Mouse (Mus musculus) 3134 (cell line): ENCODE measurements around the gene Blzf1.

Experiments
- DNase-seq: peaks from one replicate; pipeline ENCODE4 v3.0.0-alpha.2; 2011; ENCODE audit warnings: low spot score; ENCODE audit not compliant: insufficient read length; ENCODE audit errors: extremely low read depth

Blzf1 gene

GRCm38 (mm10) chr1:164241494-164241893 is 65.8 kb downstream of the Blzf1 start:
- no peak for DNase-seq
